Mouse (Mus musculus): ENCODE data around the gene 1700037H04Rik.
A peak's percentile ranks its signal among the peaks of the same experiment; 100 is the strongest.

1700037H04Rik gene

GRCm38 (mm10) chr2:131159938-131160581, at the start of gene 1700037H04Rik:
Gene 1700037H04Rik, minus strand, starts transcription at chr2:131160081.
- DNase-seq, result peak; percentile 97

- DNase-seq, result peak in 1 of 2 experiments; percentile 26
These were observed 49.4 kb upstream of the 1700037H04Rik start for GRCm38 (mm10) chr2:131209125-131209795.

GRCm38 (mm10) chr2:131208356-131208755, 48.5 kb upstream of the 1700037H04Rik start:
- DNase-seq, result no peak

DNA sequence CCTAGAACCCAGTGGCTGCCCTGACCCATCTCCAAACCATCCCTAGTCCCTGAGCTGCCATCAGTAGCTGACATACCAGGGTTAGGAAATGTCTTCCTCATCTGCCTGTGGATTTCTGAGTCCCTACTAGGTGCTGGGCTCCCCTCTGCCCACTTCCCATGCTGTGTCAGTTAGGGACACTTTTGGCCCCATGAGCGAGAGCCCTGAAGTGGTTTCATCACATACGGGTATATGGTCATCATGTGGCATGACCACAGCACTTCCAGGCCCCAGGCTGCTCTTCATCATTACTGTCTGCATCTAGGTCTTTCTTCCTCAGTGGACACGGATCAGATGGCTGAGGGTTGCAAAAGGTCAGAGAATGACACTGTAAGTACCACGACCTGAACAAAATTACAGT, 46.9 kb upstream of the 1700037H04Rik start, which contains the start of gene Ap5s1:
TSS of gene Ap5s1 (plus strand) at position 301 of the 400 bp plus-strand sequence.
- DNase-seq, result no peak

- no peak for DNase-seq
These were observed 45.8 kb upstream of the 1700037H04Rik start for GRCm38 (mm10) chr2:131205521-131206182.

DNA sequence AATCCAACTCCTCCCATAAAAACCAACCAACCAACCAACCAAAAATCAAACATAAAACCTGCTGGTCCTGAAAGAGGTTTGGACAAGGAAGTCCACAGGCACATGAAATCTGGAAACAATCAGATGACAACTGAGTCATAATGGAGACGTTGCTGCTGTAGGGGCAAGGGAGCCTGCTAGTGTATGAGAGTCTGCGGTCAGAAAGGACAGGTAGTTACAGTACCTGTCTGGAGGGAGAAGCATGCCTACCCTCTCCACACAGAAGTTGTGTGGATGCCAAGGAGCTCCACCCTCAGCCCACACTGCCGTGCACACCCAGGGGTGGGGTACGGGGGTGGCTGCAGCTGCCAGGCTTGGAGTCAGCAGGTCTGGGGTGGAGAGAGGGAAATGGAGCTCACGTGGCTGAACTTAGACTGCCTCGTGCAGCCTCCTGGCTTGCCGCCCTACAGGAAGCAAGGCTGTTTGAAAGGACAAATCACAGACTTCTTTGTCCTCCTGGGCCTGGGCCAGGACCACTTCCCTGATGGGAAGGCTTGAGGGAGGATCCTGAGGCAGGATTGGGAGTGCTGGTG, 44.6 kb upstream of the 1700037H04Rik start:
- peak; percentile 98 for DNase-seq

GRCm38 (mm10) chr2:131203816-131204409, 44.0 kb upstream of the 1700037H04Rik start:
- DNase-seq, result no peak

DNA sequence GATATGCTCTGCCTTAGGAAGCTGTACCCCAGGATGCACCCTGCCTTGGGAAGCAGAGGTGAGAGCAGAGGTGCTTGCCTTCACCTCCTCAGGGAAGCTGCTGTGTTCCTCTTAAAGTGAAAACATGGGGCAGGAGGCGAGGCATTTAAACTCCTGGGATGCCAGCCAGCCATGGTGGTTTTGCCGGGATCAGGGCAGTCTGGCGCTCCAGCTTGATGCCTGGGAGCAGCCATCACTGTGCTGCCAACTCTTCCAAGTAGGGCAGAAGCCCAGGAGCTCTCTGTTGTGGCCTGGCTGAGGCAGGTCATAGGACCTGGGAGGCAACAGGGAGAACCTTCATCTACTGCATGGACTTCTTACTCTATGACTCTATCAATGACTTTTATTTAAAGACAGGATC, 41.4 kb upstream of the 1700037H04Rik start:
- no peak for DNase-seq

GRCm38 (mm10) chr2:131200710-131201109, 40.8 kb upstream of the 1700037H04Rik start:
- DNase-seq, result no peak

- DNase-seq, result no peak
These were observed 36.9 kb upstream of the 1700037H04Rik start for GRCm38 (mm10) chr2:131196606-131197316.

DNA sequence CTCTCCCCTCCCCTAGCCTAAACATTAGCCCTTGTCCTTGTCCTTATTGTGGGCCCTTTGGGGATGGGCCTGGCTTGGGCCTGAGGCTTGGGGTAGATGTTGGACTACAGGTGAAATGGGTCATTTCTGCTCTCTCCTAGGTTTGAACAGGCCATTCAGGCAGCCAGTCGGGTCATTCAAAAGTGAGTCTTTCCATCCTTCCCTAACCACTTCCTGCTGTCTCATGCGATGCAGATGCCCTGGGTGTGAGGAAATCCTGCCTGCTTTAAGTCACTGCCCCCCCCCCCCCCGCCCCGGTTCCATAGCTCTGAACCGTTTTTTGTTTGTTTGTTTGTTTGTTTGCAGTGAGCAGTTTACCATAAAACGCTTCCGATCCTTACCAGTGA, 31.1 kb upstream of the 1700037H04Rik start:
- DNase-seq, result no peak

DNA sequence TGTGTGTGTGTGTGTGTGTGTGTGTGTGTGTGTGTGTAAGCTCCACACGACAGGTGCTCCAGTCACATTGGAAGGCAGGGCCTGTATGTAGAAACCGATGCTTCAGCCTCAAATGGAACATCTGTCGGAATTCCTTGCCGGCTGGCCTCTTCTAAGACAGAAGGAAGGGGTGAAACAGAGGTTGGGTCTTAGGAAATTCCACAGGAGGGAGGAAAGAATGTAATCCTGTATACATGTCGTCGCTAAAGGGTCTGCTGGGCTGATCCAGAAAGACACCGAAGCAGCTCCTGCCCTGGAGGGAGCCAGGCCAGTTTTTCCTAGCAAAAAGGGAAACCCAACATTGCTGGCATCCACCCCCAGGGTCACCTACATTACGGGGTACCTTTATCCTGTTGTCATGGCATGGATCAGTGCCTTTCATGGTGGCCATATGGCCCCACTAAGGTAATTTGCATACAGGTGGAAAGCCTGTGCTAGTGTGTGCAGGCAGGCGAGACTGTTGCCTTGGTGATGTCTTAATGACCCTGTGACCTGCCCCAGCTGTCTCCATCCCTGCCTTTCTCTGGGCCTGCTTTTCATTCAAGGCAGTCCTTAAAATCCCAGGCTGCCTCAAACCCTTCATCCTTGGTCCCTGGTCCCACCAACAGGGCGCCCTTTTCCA, 30.6 kb upstream of the 1700037H04Rik start:
- peak in 1 of 2 experiments; percentile 66 for DNase-seq

DNA sequence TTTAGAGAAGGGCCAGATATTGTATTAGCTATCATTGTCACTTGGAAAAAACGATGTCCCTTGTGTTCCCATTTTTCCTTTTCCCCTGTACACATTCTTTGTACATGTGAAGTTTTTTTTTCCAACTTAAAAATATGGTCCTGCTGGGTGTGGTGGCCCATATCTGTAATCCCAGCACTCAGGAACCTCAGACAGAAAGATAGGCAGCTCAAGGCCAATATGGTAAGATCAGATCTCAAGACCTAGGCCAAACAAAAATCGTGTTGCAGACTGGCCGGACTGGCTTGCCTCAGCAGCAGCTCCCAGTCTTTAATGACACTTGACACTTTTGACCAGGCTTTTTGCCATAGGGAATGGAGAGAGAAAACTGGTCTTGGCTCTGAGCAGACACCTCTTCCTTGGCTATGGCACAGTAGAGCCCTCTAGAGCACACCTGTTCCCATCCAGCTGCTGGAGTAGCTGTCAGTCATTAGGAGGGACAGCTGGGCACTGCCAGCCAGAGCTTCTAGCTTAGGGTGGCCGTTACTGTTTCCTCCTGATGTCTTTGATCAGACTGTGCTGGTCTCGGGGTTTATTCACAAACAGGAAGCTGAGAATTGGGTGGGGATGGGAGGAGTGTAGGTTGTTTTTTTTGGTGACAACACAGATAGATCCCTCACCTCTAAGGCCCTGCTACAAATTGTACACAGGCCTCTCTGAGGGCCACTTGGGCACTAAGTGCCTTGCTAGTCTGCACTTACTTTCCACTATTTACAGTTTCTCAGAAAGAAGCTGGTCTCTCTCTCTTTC, 29.8 kb upstream of the 1700037H04Rik start:
- no peak for DNase-seq

- DNase-seq, result no peak
These were observed 28.4 kb upstream of the 1700037H04Rik start for GRCm38 (mm10) chr2:131188311-131188710.

DNA sequence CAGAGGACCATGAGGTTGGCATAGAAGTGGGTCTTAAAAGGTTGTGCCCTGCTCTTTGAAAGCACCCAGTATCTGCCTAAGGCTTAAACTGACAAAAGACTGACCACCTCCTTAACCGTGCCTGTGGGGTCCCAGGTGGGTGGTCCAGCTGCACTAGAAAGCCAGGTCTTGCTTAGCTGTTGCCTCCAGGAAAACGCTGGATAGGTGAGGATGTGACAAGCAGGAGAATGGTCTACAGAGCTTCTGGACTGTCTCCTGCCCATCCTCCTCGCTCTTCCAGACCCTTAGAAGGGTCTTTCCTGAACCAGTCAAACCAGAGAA, 27.7 kb upstream of the 1700037H04Rik start:
- no peak for DNase-seq

- DNase-seq, result peak; percentile 83 to 85
These were observed 27.1 kb upstream of the 1700037H04Rik start, which contains the start of the genes Cdc25b and Spef1 for GRCm38 (mm10) chr2:131186771-131187601. Gene Cdc25b, plus strand, starts transcription at chr2:131186949. Gene Spef1, minus strand, starts transcription at chr2:131187282.

GRCm38 (mm10) chr2:131186343-131186742, 26.5 kb upstream of the 1700037H04Rik start:
- DNase-seq, result no peak

GRCm38 (mm10) chr2:131179990-131180587, 20.2 kb upstream of the 1700037H04Rik start, which contains the start of gene Cenpb:
Gene Cenpb, minus strand, starts transcription at chr2:131180067.
- DNase-seq, result peak; percentile 82 to 88

DNA sequence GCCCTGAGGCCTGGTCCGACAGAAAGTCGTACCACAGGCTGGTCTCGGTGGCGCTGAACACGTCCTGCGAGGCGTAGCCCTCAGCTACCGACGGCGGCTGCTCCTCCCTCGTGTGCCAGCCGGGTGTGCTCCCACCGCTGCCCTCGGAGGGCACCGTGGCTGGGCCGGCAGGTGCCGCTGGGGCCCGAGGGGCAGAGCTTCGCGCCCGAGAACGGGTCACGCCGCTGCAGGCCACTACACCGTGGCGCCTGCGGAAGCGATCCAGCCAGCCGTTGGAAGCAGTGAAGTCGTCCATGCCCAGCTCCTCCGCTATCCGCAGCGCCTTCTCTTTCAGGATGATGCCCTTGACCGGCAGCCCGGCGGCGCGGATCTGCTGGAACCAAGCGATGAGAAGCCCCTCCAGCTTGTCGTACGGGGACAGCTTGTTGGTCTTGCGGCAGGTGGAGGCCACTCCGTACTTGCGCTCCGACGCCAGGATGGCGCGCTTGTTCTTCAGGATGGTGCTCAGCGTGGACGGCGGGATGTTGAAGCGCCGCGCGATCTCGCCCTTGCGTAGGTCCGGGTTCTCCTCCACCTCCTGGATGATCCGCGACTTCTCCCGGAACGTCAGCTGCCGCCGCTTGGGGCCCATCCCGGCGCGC, 19.5 kb upstream of the 1700037H04Rik start:
- peak; percentile 55 to 60 for DNase-seq
